Mouse (Mus musculus) midbrain, postnatal 0 days (tissue): ENCODE results near the gene Ankrd50. TPM values are rescaled to one million over a fixed set of nuclear protein-coding genes. Genes with fewer than 3 reads are reported as not detected.

Source experiments
- ATAC-seq: fragments of 200-750 bp; cut with Nextera tagmentation; 2 replicates; pipeline ENCODE4 v1.8.0; 2017; ENCODE audit warnings: moderate number of reproducible peaks, mild to moderate bottlenecking, moderate TSS enrichment, moderate library complexity; ENCODE audit not compliant: low FRiP score
- DNase-seq: peaks from one replicate; pipeline ENCODE4 v3.0.0-alpha.2; 2015; ENCODE audit warnings: low spot score
- H3K27ac ChIP-seq: fragments of 300-500 bp; sonication (generic); 2 replicates; pipeline ENCODE4 v1.5.1; 2014; ENCODE audit warnings: low read depth, mild to moderate bottlenecking, low read length, mixed read lengths
- H3K27me3 ChIP-seq: fragments of 300-500 bp; sonication (generic); 2 replicates; pipeline ENCODE4 v1.6.1; 2014; ENCODE audit warnings: low read length, control low read depth, mixed read lengths; ENCODE audit not compliant: insufficient read depth
- H3K36me3 ChIP-seq: fragments of 300-500 bp; sonication (generic); 2 replicates; pipeline ENCODE4 v1.6.1; 2014; ENCODE audit warnings: low read length, control low read depth, mixed read lengths; ENCODE audit not compliant: insufficient read depth
- H3K4me1 ChIP-seq: fragments of 300-500 bp; sonication (generic); 2 replicates; pipeline ENCODE4 v1.6.1; 2014; ENCODE audit warnings: mild to moderate bottlenecking, control low read depth, antibody characterized with exemption, low read length, mixed read lengths; ENCODE audit not compliant: insufficient read depth
- H3K4me2 ChIP-seq: fragments of 300-500 bp; sonication (generic); 2 replicates; pipeline ENCODE4 v1.6.1; 2014; ENCODE audit warnings: low read depth, mild to moderate bottlenecking, low read length, mixed read lengths; ENCODE audit not compliant: poor library complexity, severe bottlenecking
- H3K4me3 ChIP-seq: fragments of 300-500 bp; sonication (generic); 2 replicates; pipeline ENCODE4 v1.5.1; 2014; ENCODE audit warnings: low read depth, mild to moderate bottlenecking, low read length, moderate library complexity
- H3K9ac ChIP-seq: fragments of 300-500 bp; sonication (generic); replicated peaks from 2 replicates; pipeline ENCODE4 v1.6.1; 2014; ENCODE audit warnings: mild to moderate bottlenecking, low read length, moderate library complexity, mixed read lengths; ENCODE audit not compliant: poor library complexity, severe bottlenecking
- H3K9me3 ChIP-seq: fragments of 300-500 bp; sonication (generic); 2 replicates; pipeline ENCODE4 v1.6.1; 2016; ENCODE audit warnings: low read length, control low read depth
- CTCF ChIP-seq: IDR thresholded peaks from 2 replicates; pipeline ENCODE4 v1.5.1; 2016; ENCODE audit warnings: antibody characterized with exemption, mild to moderate bottlenecking
- WGBS: fragments of 180-500 bp; shearing (Covaris S2); extraction: QIAGEN DNeasy Blood & Tissue Kit; methylation state at CpG from one replicate; pipeline ENCODE4 v1.1.7; 2014; 5-methylcytosine and 5-hydroxymethylcytosine counted together
- polyA plus RNA-seq: library from polyadenylated mRNA; unstranded; fragments of >200 nt; fragmentation: Nextera tagmentation; extraction: Ambion mirVana; gene quantifications from 2 replicates; pipeline ENCODE4 v1.2.1, GENCODE M21; 2015
- total RNA-seq: library from RNA; depleted of rRNA; stranded (reverse); fragments of >200 nt; gene quantifications from 2 replicates; pipeline ENCODE4 v1.2.3, GENCODE M21; 2014

The Ankrd50 gene
- total and polyA plus RNA-seq, 2 experiments from 2014 or later: 14.9 to 72.7 TPM

- no peak overlapping the region for H3K27ac ChIP-seq
- H3K9ac ChIP-seq: no peak overlapping the region
- 82% methylated on average over 2 of the region's 3 CpGs for WGBS
- no peak for ATAC-seq
- TF ChIP-seq CTCF: no peak
- H3K4me3 ChIP-seq: no peak overlapping the region
- H3K27me3 ChIP-seq: no peaks in the 10 kb centered on the region
- no peak for DNase-seq
- no peaks in the 10 kb centered on the region for H3K4me1 ChIP-seq
- no peaks in the 10 kb centered on the region for H3K9me3 ChIP-seq
- H3K36me3 ChIP-seq: no peaks in the 10 kb centered on the region
- no peak overlapping the region for H3K4me2 ChIP-seq
Observed at GRCm38 (mm10) chr3:38415292-38415930, 69.2 kb downstream of the Ankrd50 start.
